Mouse (Mus musculus) limb, embryonic 13.5 days (tissue): Measurements from ENCODE around the gene Stmnd1. TPM values are rescaled to one million over a fixed set of nuclear protein-coding genes. Genes with fewer than 3 reads are reported as not detected.

Experiments used
- ATAC-seq: fragments of 200-750 bp; cut with Nextera tagmentation; 2 replicates; pipeline ENCODE4 v1.8.0; 2017; ENCODE audit warnings: low read depth, moderate number of reproducible peaks, moderate TSS enrichment; ENCODE audit not compliant: low FRiP score
- H3K27ac ChIP-seq: fragments of 300-500 bp; sonication (generic); 2 replicates; pipeline ENCODE4 v1.5.1; 2015; ENCODE audit warnings: inconsistent platforms, mild to moderate bottlenecking, moderate library complexity
- H3K27me3 ChIP-seq: fragments of 300-500 bp; sonication (generic); 2 replicates; pipeline ENCODE4 v1.6.1; 2015; ENCODE audit warnings: mild to moderate bottlenecking, inconsistent platforms
- H3K36me3 ChIP-seq: fragments of 300-500 bp; sonication (generic); 2 replicates; pipeline ENCODE4 v1.6.1; 2015; ENCODE audit warnings: inconsistent platforms, mild to moderate bottlenecking, moderate library complexity
- H3K4me1 ChIP-seq: fragments of 300-500 bp; sonication (generic); 2 replicates; pipeline ENCODE4 v1.6.1; 2015; ENCODE audit warnings: inconsistent platforms
- H3K4me2 ChIP-seq: fragments of 300-500 bp; sonication (generic); replicated peaks from 2 replicates; pipeline ENCODE4 v1.6.1; 2015; ENCODE audit warnings: inconsistent platforms, mild to moderate bottlenecking, moderate library complexity
- H3K4me3 ChIP-seq: fragments of 300-500 bp; sonication (generic); 2 replicates; pipeline ENCODE4 v1.5.1; 2015; ENCODE audit warnings: moderate library complexity, mild to moderate bottlenecking, inconsistent platforms
- H3K9ac ChIP-seq: fragments of 300-500 bp; sonication (generic); 2 replicates; pipeline ENCODE4 v1.6.1; 2015; ENCODE audit warnings: mild to moderate bottlenecking, inconsistent platforms
- H3K9me3 ChIP-seq: fragments of 300-500 bp; sonication (generic); 2 replicates; pipeline ENCODE4 v1.6.1; 2016; ENCODE audit warnings: inconsistent platforms
- WGBS: fragments of 180-500 bp; shearing (Covaris S2); methylation state at CpG from one replicate; pipeline ENCODE4 v1.1.7; 2015; 5-methylcytosine and 5-hydroxymethylcytosine counted together
- polyA plus RNA-seq: library from polyadenylated mRNA; unstranded; fragments of >200 nt; fragmentation: Nextera tagmentation; extraction: Ambion mirVana; gene quantifications from 2 replicates; pipeline ENCODE4 v1.2.1, GENCODE M21; 2015

Gene Stmnd1
- polyA plus RNA-seq, 1 experiment from 2014 or later: 0.65 TPM

DNA sequence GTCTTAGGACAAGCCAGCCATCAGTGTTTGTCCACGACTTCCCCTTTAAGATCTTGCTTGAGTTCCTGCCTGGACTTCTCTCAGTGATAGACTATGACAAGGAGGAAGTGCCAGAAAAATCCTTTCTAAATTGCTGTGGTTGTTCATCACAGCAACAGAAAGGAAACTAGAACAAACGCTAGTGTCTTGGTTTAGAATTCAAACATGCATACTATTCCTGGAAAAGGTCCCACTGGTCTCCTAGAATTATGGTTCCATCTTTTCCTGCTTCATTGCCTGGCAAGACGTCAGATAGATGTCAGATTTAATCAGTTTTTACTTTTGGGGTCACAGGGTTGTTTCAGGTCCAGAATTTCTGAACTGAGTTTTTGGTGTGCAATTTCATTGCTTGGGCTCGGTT, 14.0 kb upstream of the Stmnd1 start:
- Histone ChIP-seq H3K27ac (no peak overlapping the region), H3K36me3 (no peaks in the 10 kb centered on the region), H3K27me3 (no peaks in the 10 kb centered on the region), H3K4me1 (peaks cover 7% of the 10 kb centered on the region), H3K4me2 (no peak overlapping the region), H3K9ac (no peak overlapping the region), H3K9me3 (no peaks in the 10 kb centered on the region), H3K4me3 (no peak overlapping the region)
- no peak for ATAC-seq
- 80% methylated on average over 4 of the region's 4 CpGs for WGBS

GRCm38 (mm10) chr13:46261244-46261643, 12.3 kb upstream of the Stmnd1 start:
- 66% methylated on average over 3 of the region's 3 CpGs for whole genome bisulfite sequencing
- no peak for ATAC-seq
- Histone ChIP-seq H3K9ac (no peak overlapping the region), H3K27me3 (no peaks in the 10 kb centered on the region), H3K4me1 (no peaks in the 10 kb centered on the region), H3K4me3 (no peak overlapping the region), H3K27ac (no peak overlapping the region), H3K4me2 (no peak overlapping the region), H3K36me3 (no peaks in the 10 kb centered on the region), H3K9me3 (no peaks in the 10 kb centered on the region)

- H3K36me3 ChIP-seq: no peaks in the 10 kb centered on the region
- peaks cover 26% of the 10 kb centered on the region for H3K4me1 ChIP-seq
- H3K27me3 ChIP-seq: no peaks in the 10 kb centered on the region
- ATAC-seq: no peak
- no peak overlapping the region for H3K4me3 ChIP-seq
- no peak overlapping the region for H3K9ac ChIP-seq
- H3K27ac ChIP-seq: no peak overlapping the region
- H3K9me3 ChIP-seq: no peaks in the 10 kb centered on the region
- H3K4me2 ChIP-seq: no peak overlapping the region
Observed at GRCm38 (mm10) chr13:46267783-46268182, 5.7 kb upstream of the Stmnd1 start.

DNA sequence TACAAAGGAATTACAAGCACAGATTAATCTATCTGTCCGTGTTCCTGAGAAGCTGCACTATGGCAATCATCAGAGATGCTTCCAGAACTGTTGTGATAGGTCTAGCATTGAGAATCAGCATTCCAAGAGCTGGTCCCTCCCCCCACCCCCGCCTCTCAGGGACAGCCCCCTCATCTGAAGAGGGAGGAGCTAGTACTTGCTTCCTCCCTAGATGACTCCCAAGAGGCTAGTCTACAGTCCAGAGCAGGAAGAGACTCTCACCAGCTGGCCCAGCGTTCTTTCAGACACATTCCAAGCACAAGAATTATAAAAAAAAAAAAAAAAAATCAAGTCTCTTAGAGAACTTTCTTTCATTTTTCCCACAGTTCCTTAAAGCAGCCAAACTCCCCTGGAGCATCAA, 5.2 kb upstream of the Stmnd1 start:
- Histone ChIP-seq H3K4me1 (peaks cover 32% of the 10 kb centered on the region), H3K27me3 (no peaks in the 10 kb centered on the region), H3K4me2 (no peak overlapping the region), H3K9ac (no peak overlapping the region), H3K36me3 (no peaks in the 10 kb centered on the region), H3K9me3 (no peaks in the 10 kb centered on the region), H3K27ac (peak overlapping the region; percentile 33; the same call in 1 of the 2 replicates), H3K4me3 (no peak overlapping the region)
- ATAC-seq: no peak
- 30% methylated on average over 3 of the region's 3 CpGs for WGBS

DNA sequence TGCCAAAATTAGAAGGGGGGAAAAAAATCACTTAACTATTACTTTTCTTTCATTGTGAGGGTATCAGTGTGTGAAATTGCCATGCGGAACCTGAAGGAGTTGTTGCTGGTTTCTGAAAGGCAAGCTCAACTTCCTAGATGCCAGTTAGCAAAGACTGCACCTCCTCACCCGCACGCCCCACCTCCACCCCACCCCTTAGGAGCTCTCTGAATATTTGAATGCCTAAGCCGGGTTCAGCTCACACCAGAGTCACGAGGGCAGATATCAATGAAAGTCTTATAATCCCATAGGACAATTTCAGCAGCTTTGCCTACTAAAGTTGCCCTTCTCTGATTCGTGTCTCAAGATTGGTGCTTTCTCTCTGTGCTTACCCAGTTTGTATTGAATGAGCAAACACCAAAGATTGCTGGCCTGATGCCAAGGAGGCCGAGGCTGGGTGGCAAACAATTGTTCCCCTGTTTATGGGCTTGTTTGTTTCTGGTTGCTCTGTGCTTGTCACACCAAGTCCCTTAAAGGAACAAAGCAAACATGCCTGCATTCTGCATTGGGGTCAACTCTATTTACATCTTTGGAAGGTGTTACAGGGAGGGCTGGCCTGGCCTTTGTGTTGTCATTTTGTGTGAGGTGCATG, 4.6 kb upstream of the Stmnd1 start:
- Histone ChIP-seq H3K9me3 (no peaks in the 10 kb centered on the region), H3K9ac (no peak overlapping the region), H3K4me2 (peak overlapping the region; percentile 9; the same call in 1 of the 2 replicates), H3K36me3 (no peaks in the 10 kb centered on the region), H3K27me3 (no peaks in the 10 kb centered on the region), H3K4me3 (no peak overlapping the region), H3K27ac (peak overlapping the region; percentile 33), H3K4me1 (peaks cover 36% of the 10 kb centered on the region)
- 42% methylated on average over 7 of the region's 7 CpGs for WGBS
- no peak for ATAC-seq

DNA sequence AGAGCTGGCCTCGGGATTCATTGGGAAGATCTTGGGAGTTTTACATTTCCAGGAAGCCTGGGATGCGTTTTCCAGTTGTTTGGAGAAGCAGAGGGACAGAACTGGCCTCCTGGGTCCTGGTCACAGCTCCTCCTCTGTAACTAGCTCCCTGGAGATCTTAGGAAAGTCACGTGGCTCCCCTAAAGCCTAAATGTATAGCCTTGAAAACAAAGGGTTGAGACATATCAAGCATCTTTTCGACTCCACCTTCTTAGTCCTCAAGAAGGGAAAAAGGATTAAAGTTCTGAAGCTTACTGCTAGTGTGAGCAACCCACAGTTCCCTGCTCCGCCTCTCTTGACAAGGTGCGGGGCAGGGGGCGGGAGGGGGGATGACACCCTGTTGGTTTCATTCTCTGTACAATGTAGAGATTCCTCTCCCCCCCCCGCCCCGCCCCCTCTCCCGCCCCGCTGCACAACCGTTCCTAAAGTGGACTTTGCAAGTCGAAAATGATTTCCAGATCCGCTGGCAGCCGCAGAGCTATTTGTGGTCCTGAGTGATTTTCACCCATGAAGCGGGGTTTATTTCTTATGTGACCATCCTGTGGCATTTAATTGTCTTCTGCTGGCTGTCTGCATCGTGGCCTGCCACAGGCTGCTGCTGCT, 589 bp upstream of the Stmnd1 start:
- H3K27ac ChIP-seq: peak overlapping the region; percentile 67; the same call in 1 of the 2 replicates
- H3K9me3 ChIP-seq: no peaks in the 10 kb centered on the region
- no peaks in the 10 kb centered on the region for H3K27me3 ChIP-seq
- peak overlapping the region; percentile 54 for H3K4me2 ChIP-seq
- peaks cover 34% of the 10 kb centered on the region for H3K4me1 ChIP-seq
- no peaks in the 10 kb centered on the region for H3K36me3 ChIP-seq
- WGBS: 10% methylated on average over 17 of the region's 17 CpGs
- ATAC-seq: peak; percentile 49; the same call in 1 of the 2 replicates
- peak overlapping the region; percentile 19 for H3K4me3 ChIP-seq
- H3K9ac ChIP-seq: peak overlapping the region; percentile 25; the same call in 1 of the 2 replicates

DNA sequence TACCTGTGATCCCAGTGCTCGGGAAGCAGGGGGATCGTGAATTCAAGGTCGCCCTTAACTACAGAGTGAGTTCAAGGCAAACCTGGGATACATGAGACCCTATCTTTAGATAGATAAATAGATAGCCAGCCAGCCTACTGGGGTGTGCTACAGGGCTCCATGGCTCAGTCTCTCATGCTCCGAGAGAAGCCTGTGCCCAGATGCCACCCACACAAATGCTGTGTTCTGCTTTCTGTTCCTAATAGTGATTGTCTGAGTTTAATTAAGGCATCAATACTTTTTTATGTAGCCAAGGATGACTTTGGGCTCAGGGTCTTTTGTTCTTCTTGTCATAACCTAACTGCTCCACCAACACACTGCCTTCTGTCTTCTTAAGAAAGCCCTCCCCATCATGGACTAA, 2.2 kb downstream of the Stmnd1 start:
- Histone ChIP-seq H3K36me3 (no peaks in the 10 kb centered on the region), H3K4me3 (no peak overlapping the region), H3K9ac (no peak overlapping the region), H3K9me3 (no peaks in the 10 kb centered on the region), H3K4me1 (peaks cover 20% of the 10 kb centered on the region), H3K27me3 (no peaks in the 10 kb centered on the region), H3K27ac (no peak overlapping the region), H3K4me2 (no peak overlapping the region)
- ATAC-seq: no peak
- WGBS: 91% methylated on average over 4 of the region's 4 CpGs

GRCm38 (mm10) chr13:46282543-46282942, 9.0 kb downstream of the Stmnd1 start:
- no peak overlapping the region for H3K27ac ChIP-seq
- H3K4me3 ChIP-seq: no peak overlapping the region
- no peak overlapping the region for H3K4me2 ChIP-seq
- H3K27me3 ChIP-seq: no peaks in the 10 kb centered on the region
- no peaks in the 10 kb centered on the region for H3K4me1 ChIP-seq
- H3K36me3 ChIP-seq: no peaks in the 10 kb centered on the region
- H3K9ac ChIP-seq: no peak overlapping the region
- no peak for ATAC-seq
- 90% methylated on average over 2 of the region's 2 CpGs for WGBS
- H3K9me3 ChIP-seq: no peaks in the 10 kb centered on the region

GRCm38 (mm10) chr13:46287801-46288200, 14.3 kb downstream of the Stmnd1 start:
- H3K27ac ChIP-seq: no peak overlapping the region
- H3K9ac ChIP-seq: no peak overlapping the region
- ATAC-seq: peak; percentile 85
- H3K36me3 ChIP-seq: no peaks in the 10 kb centered on the region
- H3K4me2 ChIP-seq: no peak overlapping the region
- H3K27me3 ChIP-seq: no peaks in the 10 kb centered on the region
- no peak overlapping the region for H3K4me3 ChIP-seq
- H3K4me1 ChIP-seq: no peaks in the 10 kb centered on the region
- no peaks in the 10 kb centered on the region for H3K9me3 ChIP-seq
- WGBS: 40% methylated on average over 8 of the region's 8 CpGs

GRCm38 (mm10) chr13:46288372-46288771, 14.9 kb downstream of the Stmnd1 start:
- 62% methylated on average over 5 of the region's 5 CpGs for WGBS
- no peaks in the 10 kb centered on the region for H3K27me3 ChIP-seq
- ATAC-seq: no peak
- H3K4me2 ChIP-seq: no peak overlapping the region
- no peaks in the 10 kb centered on the region for H3K36me3 ChIP-seq
- no peak overlapping the region for H3K9ac ChIP-seq
- H3K9me3 ChIP-seq: no peaks in the 10 kb centered on the region
- no peaks in the 10 kb centered on the region for H3K4me1 ChIP-seq
- no peak overlapping the region for H3K27ac ChIP-seq
- no peak overlapping the region for H3K4me3 ChIP-seq

DNA sequence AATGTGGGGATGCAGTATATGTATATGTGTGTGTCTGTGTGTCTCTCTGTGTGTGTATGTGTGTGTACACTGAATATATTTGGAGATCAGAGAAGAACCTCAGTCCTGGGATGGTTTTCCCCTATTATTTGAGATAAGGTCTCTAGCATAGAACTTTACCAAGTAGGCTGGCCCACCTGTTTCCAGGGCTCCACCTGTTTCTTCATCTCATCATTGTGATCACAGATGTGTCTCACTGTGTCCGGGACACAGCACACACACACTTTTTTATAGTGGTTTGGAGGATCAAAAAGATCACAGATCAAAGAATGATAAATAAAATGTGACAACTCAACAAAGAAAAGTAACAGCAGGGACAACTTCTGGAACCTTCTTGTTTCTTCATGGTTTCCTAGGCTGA, 17.0 kb downstream of the Stmnd1 start:
- no peak overlapping the region for H3K4me3 ChIP-seq
- no peak overlapping the region for H3K4me2 ChIP-seq
- no peaks in the 10 kb centered on the region for H3K36me3 ChIP-seq
- 60% methylated on average over 1 of the region's 1 CpGs for WGBS
- no peak for ATAC-seq
- H3K27ac ChIP-seq: no peak overlapping the region
- no peaks in the 10 kb centered on the region for H3K4me1 ChIP-seq
- H3K27me3 ChIP-seq: no peaks in the 10 kb centered on the region
- H3K9me3 ChIP-seq: no peaks in the 10 kb centered on the region
- H3K9ac ChIP-seq: no peak overlapping the region

GRCm38 (mm10) chr13:46294365-46294764, 20.8 kb downstream of the Stmnd1 start:
- no peak overlapping the region for H3K4me2 ChIP-seq
- H3K4me3 ChIP-seq: no peak overlapping the region
- no peak for ATAC-seq
- H3K27ac ChIP-seq: no peak overlapping the region
- H3K27me3 ChIP-seq: no peaks in the 10 kb centered on the region
- no peaks in the 10 kb centered on the region for H3K4me1 ChIP-seq
- no peaks in the 10 kb centered on the region for H3K36me3 ChIP-seq
- no peak overlapping the region for H3K9ac ChIP-seq
- no peaks in the 10 kb centered on the region for H3K9me3 ChIP-seq

- 85% methylated on average over 4 of the region's 4 CpGs for WGBS
- Histone ChIP-seq H3K27me3 (no peaks in the 10 kb centered on the region), H3K4me2 (no peak overlapping the region), H3K27ac (no peak overlapping the region), H3K4me1 (no peaks in the 10 kb centered on the region), H3K36me3 (no peaks in the 10 kb centered on the region), H3K9ac (no peak overlapping the region), H3K4me3 (no peak overlapping the region), H3K9me3 (no peaks in the 10 kb centered on the region)
- no peak for ATAC-seq
Observed at GRCm38 (mm10) chr13:46297701-46298100, 24.2 kb downstream of the Stmnd1 start.
